Mouse (Mus musculus) ES-Bruce4 (cell line): ENCODE measurements around the gene Cd44.

Source experiments
- CTCF ChIP-seq: IDR thresholded peaks from one replicate; pipeline ENCODE4 v1.8.1; 2011; ENCODE audit warnings: low read depth, low read length
- EP300 ChIP-seq: IDR thresholded peaks from 2 replicates; pipeline ENCODE4 v1.6.1; 2011; ENCODE audit warnings: low read depth, low read length; ENCODE audit not compliant: insufficient read depth
- POLR2A ChIP-seq: IDR thresholded peaks from one replicate; pipeline ENCODE4 v1.8.1; 2011; ENCODE audit warnings: low read length; ENCODE audit not compliant: insufficient read depth

DNA sequence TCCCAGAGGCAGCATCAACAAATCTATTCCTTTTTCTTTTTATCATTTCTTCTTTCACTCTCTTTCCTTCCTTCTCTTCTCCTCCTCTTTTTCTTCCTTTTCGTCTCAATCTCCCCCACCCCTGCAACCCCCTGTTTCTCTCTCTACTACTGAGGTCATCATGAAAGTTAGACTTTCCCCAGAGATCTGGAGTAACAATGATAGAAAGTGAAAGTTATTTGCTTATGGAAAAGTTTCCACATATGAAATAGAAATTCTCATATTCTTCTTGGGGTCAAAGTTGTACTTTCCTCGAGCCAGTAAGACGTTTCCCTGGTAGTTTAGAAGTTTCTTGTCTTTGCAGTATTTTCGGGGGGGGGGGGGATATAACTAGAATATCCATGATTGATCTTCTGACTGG is 126.8 kb downstream of the Cd44 start:
- TF ChIP-seq EP300, result no peak
- no peak for TF ChIP-seq CTCF
- no peak for TF ChIP-seq POLR2A
